Mouse (Mus musculus) hematopoietic stem cell, adult 5-6 weeks (primary cell): ENCODE results near the gene Uso1. TPM values are rescaled to one million over a fixed set of nuclear protein-coding genes. Genes with fewer than 3 reads are reported as not detected.
A peak's percentile ranks its signal among the peaks of the same experiment; 100 is the strongest.
"Not testable (repeated sequence)": the region's sequence is repeated elsewhere in the genome, so short reads cannot be mapped to it uniquely, and the experiment has no call there.

Source experiments
- ATAC-seq, 2 experiments: fragments of 125-278 bp in 1 of 2; replicated peaks in 1 of 2; 2 replicates each; pipeline ENCODE4 v1.8.0; 2016 to 2017; ENCODE audit warnings: inconsistent platforms in 2 of 2, mild to moderate bottlenecking in 2 of 2, moderate number of reproducible peaks in 2 of 2, low read depth in 1 of 2, moderate TSS enrichment in 1 of 2; ENCODE audit not compliant: low FRiP score in 2 of 2, poor library complexity in 2 of 2, severe bottlenecking in 2 of 2, insufficient read depth in 1 of 2, low TSS enrichment in 1 of 2
- total RNA-seq: library from RNA; stranded (forward); fragments of 172-1452, 232-1000 nt; gene quantifications from 2 replicates; pipeline ENCODE4 v1.2.3, GENCODE M21; 2017

Gene Uso1
- total RNA-seq, 1 experiment from 2014 or later = 9.9 TPM

DNA sequence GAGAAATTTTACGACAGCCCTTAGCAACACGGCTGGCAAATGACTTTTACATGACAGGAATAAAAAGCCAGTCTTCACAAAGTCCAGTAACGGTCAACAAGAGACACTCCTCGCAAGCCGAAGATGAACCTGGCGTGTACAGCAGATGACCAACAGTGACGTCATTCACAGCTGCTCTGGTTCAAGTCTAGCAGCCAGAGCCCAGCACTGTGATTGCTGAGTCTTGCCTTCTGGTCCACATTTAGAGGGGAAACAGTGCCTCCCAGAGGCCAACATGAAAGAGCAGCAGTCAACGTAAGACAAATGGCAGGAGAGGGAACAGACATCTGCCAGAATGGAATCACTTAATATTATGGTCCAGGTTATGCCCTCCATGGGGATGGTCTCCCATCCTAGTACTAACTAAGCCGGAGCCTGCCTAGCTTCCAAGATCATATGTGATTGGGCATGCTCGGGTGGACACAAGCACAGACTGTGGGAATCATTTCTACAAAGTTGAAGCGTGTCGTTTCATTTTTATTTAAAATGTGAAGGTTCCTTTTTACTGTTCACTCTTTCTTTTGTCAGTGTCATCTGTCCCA lies 19.8 kb upstream of the Uso1 start:
- peak; percentile 91 to 95 for ATAC-seq

- ATAC-seq = no peak
Measured at GRCm38 (mm10) chr5:92121636-92122035, 16.1 kb upstream of the Uso1 start.

GRCm38 (mm10) chr5:92125446-92125845 lies 12.3 kb upstream of the Uso1 start:
- no peak for ATAC-seq

- ATAC-seq = peak; percentile 65 to 81
Measured at GRCm38 (mm10) chr5:92127141-92127625, 10.6 kb upstream of the Uso1 start.

DNA sequence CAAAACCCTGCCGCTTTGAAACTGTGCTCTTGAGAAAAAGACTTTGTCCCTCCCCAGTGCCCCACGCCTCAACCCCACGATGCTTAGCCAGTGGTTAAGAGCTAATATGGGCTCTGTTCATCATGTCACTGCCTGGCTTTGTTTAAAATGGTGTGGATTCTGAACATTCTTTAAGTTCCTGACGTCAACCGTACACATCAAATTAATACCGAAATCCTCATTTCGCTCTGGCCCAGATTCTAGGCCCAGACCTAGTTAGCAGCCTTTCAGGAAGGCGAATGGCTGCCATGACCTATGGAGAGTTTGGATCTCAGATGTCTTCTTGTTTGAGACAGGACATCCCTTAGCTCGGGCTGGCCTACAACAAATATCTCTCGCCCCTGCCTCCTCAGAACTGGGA lies 10.0 kb upstream of the Uso1 start:
- ATAC-seq = no peak

- ATAC-seq = peak; percentile 74 to 87; a peak in 3 of 4 replicates
Measured at GRCm38 (mm10) chr5:92128570-92128969, 9.2 kb upstream of the Uso1 start.

DNA sequence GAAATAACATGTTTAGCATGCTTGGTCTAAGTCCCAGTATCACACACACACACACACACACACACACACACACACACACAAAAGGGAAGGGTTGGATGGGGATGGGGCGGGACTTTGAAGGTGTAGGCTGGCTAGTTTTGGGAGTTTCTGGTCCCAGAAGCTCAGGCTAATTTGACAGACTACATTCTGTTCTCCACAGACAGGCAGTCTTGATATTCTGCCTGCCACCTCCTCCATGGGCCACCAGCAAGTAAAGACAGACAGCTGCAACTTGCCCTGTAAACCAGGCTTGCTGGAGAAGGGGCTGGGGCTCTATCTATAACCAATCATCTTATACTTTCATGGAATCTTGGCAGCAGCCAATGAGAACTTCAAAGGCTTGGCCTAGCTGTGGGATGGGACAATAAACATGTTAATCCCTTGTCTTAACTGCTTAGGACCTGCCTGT lies 8.4 kb upstream of the Uso1 start:
- ATAC-seq = no peak

GRCm38 (mm10) chr5:92130040-92130682 lies 7.6 kb upstream of the Uso1 start:
- no peak for ATAC-seq

DNA sequence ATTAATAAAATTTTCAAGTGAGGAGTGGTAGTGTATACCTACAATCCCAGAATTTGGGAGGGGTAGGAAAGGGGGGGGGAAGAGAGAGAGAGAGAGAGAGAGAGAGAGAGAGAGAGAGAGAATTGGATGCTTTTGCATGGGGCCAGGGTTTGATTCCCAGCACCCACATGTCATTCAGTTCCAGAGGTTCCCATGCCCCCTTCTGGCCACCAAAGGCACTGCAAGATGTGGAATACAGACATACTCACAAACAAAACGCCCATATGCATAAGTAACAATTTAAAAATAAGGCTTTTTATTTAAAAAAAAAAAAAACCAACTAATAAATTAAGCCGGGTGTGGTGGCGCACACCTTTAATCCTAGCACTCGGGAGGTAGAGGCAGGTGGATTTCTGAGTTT lies 5.6 kb upstream of the Uso1 start:
- ATAC-seq = no peak

GRCm38 (mm10) chr5:92133006-92133405 lies 4.7 kb upstream of the Uso1 start:
- not testable (repeated sequence) for ATAC-seq

GRCm38 (mm10) chr5:92134934-92135333 lies 2.8 kb upstream of the Uso1 start:
- no peak for ATAC-seq

DNA sequence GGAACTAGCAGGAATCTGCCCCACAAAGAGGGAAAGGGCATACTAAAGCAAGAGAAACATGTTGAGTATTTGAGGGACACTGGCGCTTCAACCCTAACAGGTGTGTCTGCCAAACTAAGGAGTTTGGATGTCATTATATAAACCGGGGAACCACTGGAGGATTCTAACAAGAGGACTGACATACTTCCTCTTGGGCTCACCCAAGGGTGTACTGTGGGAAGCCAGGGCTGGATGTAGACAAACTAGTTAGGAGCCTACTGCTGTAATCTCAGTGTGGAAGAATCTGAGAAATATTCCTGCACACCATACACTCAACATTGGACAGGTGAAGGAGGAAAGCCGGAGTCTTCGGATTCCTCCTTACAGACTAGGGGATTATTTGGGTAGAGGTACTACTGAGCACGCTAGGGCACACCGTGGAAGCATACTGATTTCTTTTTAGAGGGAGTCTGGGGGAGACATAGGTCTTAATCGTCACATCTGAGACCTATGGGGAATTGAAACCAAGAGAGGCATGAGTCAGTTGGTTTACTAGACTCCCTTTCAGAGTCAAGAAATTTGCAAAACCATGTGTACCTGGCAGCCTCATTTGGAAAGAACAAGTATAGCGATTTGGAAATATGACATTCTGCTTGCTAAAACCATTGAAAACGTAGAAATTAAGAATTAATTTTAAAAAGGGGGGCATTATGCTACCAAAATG lies 1.1 kb upstream of the Uso1 start:
- ATAC-seq = no peak

DNA sequence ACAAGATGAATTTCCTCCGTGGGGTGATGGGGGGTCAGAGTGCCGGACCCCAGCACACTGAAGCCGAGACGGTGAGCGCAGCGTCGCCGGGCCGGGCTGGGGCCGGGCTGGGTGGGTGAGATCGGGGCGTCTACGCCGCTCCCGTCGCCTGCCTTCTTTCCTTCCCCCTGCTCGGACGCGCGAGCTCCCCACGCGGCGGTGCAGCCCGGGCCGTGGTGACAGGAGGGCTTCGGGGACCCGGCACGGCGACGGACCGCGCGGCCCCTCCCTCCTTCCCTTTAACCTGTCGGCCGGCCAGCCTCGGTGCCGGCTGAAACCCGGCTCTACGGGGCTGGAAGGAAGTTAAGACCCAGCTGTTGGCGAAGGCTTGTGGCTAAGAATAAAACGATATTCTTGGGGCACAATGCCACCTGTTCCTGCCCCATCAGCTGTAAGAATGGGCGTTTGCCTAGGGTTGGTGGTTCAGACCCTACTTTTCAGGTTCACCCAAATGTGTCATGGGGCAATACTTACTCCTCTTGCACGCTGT lies 419 bp downstream of the Uso1 start:
- ATAC-seq = peak; percentile 47

DNA sequence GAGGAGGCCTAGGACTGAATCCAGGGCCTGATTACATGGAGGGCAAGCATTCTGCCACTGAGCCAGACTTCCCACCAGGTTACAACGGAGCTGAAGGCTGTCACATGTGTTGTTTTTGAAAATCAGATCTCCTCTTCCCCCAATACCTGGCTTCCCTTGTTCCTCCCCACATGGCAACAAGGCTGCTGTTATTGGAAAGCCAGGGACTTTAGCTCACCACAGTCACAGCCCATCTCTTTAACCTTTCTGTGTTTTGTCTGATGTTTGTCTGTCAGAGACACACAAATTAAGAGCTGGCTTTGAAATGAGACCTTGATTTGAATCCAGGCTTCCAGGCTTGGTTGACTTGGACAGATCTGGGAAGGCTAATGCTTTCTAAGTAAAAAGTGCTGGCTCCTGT lies 1.5 kb downstream of the Uso1 start:
- no peak for ATAC-seq

DNA sequence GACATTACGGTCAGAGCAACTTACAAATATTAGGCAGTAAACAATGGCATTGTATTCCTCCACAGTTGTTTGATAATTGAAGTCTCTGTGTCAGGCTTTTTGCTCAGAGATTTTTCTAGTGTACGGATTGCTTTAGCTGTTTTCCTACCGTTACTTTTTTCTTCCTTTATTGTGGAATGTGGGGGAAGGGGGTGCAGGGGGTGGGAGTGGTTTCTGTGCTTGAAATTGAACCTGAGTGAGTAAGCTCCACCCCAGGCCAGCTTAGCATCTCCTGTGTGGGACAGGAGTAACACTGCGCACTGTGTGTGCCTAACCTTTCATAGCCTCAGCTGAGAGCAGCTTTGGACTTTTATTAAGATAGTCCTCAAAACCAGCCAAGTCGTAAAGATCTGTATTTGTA lies 4.0 kb downstream of the Uso1 start:
- ATAC-seq = no peak

DNA sequence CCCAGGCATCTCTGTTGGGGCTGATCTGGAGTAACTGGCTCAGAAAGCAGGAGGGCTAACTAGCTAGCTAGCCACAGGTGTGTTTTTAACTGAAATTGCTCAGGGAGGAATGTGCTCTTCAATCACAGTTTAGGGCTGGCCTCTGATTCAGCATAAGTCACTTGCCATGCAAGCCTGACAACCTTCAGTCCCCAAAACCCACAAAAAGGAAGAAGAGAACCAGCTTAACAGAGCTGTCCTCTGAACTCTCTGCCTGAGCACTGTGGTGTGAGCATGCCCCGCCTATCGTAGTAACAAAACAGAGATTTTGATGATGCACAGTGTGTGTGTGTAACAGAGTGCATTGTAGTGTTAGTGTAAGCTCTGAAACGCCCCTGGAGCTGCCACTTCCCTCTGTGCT lies 4.7 kb downstream of the Uso1 start:
- no peak for ATAC-seq

DNA sequence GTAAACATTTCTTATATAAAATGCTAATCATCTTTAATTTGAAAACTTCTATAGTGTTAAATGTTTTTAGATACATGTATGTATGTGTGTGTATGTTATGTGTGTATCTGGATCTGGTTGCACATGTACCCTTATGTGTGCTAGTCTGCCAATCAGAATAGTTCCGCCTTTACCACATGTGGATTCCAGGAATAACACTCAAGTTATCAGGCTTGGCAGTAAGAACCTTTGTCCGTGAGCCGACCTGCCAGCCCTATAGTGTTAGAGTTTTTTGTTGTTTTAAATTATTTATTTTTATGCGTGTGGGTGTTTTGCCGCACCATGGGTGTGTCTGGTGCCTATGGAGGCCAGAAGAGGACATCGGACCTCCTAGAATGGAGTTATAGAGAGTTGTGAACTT lies 5.9 kb downstream of the Uso1 start:
- no peak for ATAC-seq

DNA sequence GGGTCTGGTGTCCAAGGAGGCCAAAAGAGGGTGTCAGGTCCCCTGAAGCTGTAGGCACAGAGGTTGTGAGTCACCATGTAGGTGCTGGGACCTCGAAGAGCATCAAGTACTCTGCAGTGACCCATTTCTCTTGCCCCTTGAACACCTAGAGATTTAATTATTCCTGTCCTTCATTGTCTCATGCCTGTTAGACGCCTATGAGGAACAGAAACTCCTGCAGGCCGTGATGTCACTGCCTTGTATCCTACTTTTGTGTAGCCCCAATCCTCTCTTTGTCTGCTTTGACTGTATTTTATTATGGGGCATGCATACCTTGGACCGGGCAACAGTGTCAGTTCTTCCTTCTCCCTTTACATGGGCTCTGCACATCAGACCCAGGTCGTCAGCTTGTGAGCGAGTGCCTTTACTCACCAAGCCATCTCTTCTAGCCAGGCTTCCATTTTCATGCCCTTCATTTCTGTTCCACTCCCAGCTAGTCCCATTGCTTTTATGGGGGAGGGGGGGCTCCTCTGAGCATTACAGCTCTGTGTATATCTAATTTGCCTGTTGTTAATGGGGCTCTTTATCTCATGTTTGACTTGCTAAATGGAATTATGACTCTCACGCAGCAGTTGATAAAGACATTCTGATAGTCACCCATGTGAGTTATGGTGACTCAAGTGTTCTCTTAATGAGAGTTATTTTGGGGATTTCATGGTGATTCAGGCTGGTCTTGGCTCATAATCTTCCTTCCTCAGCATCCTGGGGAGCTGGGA lies 7.4 kb downstream of the Uso1 start:
- ATAC-seq = no peak
